ENCODE assay signal across 17 mouse cellular contexts in genomic region chr16:88941106-88941505, GRCm38 (mm10). TPM values are rescaled to one million over a fixed set of nuclear protein-coding genes. Genes with fewer than 3 reads are reported as not detected.
"Had no signal": no experiment of that assay in that cellular context is flagged by ENCODE, and none has a peak within 500 bp of the region (broad histone marks: within the 10 kb centered on the region; RNA-seq: fewer than 3 reads in every experiment).

No protein-coding gene starts in this region.

- H3K4me2 ChIP-seq: limb, embryonic 12.5 days; midbrain, embryonic 13.5 days; neural tube, embryonic 12.5 days had no signal

- ATAC-seq: midbrain, embryonic 13.5 days had no signal

- H3K9ac ChIP-seq: limb, embryonic 12.5 days; liver, embryonic 14.5 days; midbrain, embryonic 13.5 days; neural tube, embryonic 12.5 days had no signal

- H3K27ac ChIP-seq: limb, embryonic 12.5 days; liver, embryonic 14.5 days; midbrain, embryonic 13.5 days; neural tube, embryonic 12.5 days; stomach, postnatal 0 days had no signal

- DNase-seq: kidney, postnatal 10 days; kidney, postnatal 4 days; liver; lung, adult 18-20 months; thymus, postnatal 4 days had no signal

- H3K9me3 ChIP-seq: limb, embryonic 12.5 days; midbrain, embryonic 13.5 days; neural tube, embryonic 12.5 days had no signal

- H3K4me3 ChIP-seq: limb, embryonic 12.5 days; midbrain, embryonic 13.5 days; neural tube, embryonic 12.5 days had no signal

- H3K4me1 ChIP-seq: limb, embryonic 12.5 days; midbrain, embryonic 13.5 days; neural tube, embryonic 12.5 days had no signal

- H3K36me3 ChIP-seq: limb, embryonic 12.5 days; midbrain, embryonic 13.5 days; neural tube, embryonic 12.5 days had no signal

- H3K27me3 ChIP-seq: limb, embryonic 12.5 days; midbrain, embryonic 13.5 days; neural tube, embryonic 12.5 days had no signal

RNA-seq across cellular contexts. Expression of gene Krtap19-9b, which starts 9.0 kb away (rescaled TPM):
- total RNA-seq: layer of hippocampus, adult 8-10 months; layer of hippocampus, postnatal 25 days; left cerebral cortex, adult 8-10 months; left cerebral cortex, postnatal 25 days; monocyte, adult 5-6 weeks; neutrophil, adult 5-6 weeks had no signal
- polyA plus RNA-seq: limb, embryonic 12.5 days; liver, embryonic 14.5 days; lung, embryonic 16.5 days; midbrain, embryonic 13.5 days; neural tube, embryonic 12.5 days; stomach, postnatal 0 days had no signal

RNA-seq across cellular contexts. Expression of gene Krtap16-3, which starts 21.6 kb away (rescaled TPM):
- total RNA-seq: layer of hippocampus, adult 8-10 months; layer of hippocampus, postnatal 25 days; left cerebral cortex, adult 8-10 months; left cerebral cortex, postnatal 25 days; monocyte, adult 5-6 weeks; neutrophil, adult 5-6 weeks had no signal
- polyA plus RNA-seq: limb, embryonic 12.5 days; liver, embryonic 14.5 days; lung, embryonic 16.5 days; midbrain, embryonic 13.5 days; neural tube, embryonic 12.5 days; stomach, postnatal 0 days had no signal

RNA-seq across cellular contexts. Expression of gene Krtap19-5, which starts 44.8 kb away (rescaled TPM):
- total RNA-seq: layer of hippocampus, adult 8-10 months; layer of hippocampus, postnatal 25 days; left cerebral cortex, adult 8-10 months; left cerebral cortex, postnatal 25 days; monocyte, adult 5-6 weeks; neutrophil, adult 5-6 weeks had no signal
- polyA plus RNA-seq: limb, embryonic 12.5 days; liver, embryonic 14.5 days; lung, embryonic 16.5 days; midbrain, embryonic 13.5 days; neural tube, embryonic 12.5 days; stomach, postnatal 0 days had no signal

RNA-seq across cellular contexts. Expression of gene Krtap19-4, which starts 56.2 kb away (rescaled TPM):
- total RNA-seq: layer of hippocampus, adult 8-10 months; layer of hippocampus, postnatal 25 days; left cerebral cortex, adult 8-10 months; left cerebral cortex, postnatal 25 days; monocyte, adult 5-6 weeks; neutrophil, adult 5-6 weeks had no signal
- polyA plus RNA-seq: limb, embryonic 12.5 days; liver, embryonic 14.5 days; lung, embryonic 16.5 days; midbrain, embryonic 13.5 days; neural tube, embryonic 12.5 days; stomach, postnatal 0 days had no signal
